Mouse (Mus musculus) heart, embryonic 15.5 days (tissue): Measurements from ENCODE around the gene Krt86. TPM values are rescaled to one million over a fixed set of nuclear protein-coding genes. Genes with fewer than 3 reads are reported as not detected.
A peak's percentile ranks its signal among the peaks of the same experiment; 100 is the strongest.

ENCODE experiments used
- ATAC-seq: fragments of 200-750 bp; cut with Nextera tagmentation; replicated peaks from 2 replicates; pipeline ENCODE4 v1.8.0; 2017; ENCODE audit warnings: low read depth, moderate TSS enrichment; ENCODE audit not compliant: insufficient number of reproducible peaks, insufficient read depth, low FRiP score
- H3K27ac ChIP-seq: fragments of 300-500 bp; sonication (generic); 2 replicates; pipeline ENCODE4 v1.5.1; 2015; ENCODE audit warnings: mild to moderate bottlenecking, inconsistent platforms
- H3K27me3 ChIP-seq: fragments of 300-500 bp; sonication (generic); 2 replicates; pipeline ENCODE4 v1.6.1; 2015; ENCODE audit warnings: inconsistent platforms
- H3K36me3 ChIP-seq: fragments of 300-500 bp; sonication (generic); 2 replicates; pipeline ENCODE4 v1.6.1; 2015; ENCODE audit warnings: mild to moderate bottlenecking, inconsistent platforms
- H3K4me1 ChIP-seq: fragments of 300-500 bp; sonication (generic); replicated peaks from 2 replicates; pipeline ENCODE4 v1.6.1; 2015; ENCODE audit warnings: inconsistent platforms
- H3K4me2 ChIP-seq: fragments of 300-500 bp; sonication (generic); 2 replicates; pipeline ENCODE4 v1.6.1; 2015; ENCODE audit warnings: inconsistent platforms, mild to moderate bottlenecking, moderate library complexity
- H3K4me3 ChIP-seq: fragments of 300-500 bp; sonication (generic); 2 replicates; pipeline ENCODE4 v1.5.1; 2015; ENCODE audit warnings: mild to moderate bottlenecking, inconsistent platforms
- H3K9ac ChIP-seq: fragments of 300-500 bp; sonication (generic); 2 replicates; pipeline ENCODE4 v1.6.1; 2015; ENCODE audit warnings: mild to moderate bottlenecking, inconsistent platforms
- H3K9me3 ChIP-seq: fragments of 300-500 bp; sonication (generic); replicated peaks from 2 replicates; pipeline ENCODE4 v1.6.1; 2016; ENCODE audit warnings: inconsistent platforms
- WGBS: fragments of 180-500 bp; shearing (Covaris S2); methylation state at CpG from one replicate; pipeline ENCODE4 v1.1.7; 2015; ENCODE audit warnings: mixed read lengths; 5-methylcytosine and 5-hydroxymethylcytosine counted together
- polyA plus RNA-seq: library from polyadenylated mRNA; unstranded; fragments of >200 nt; fragmentation: Nextera tagmentation; extraction: Ambion mirVana; gene quantifications from 2 replicates; pipeline ENCODE4 v1.2.1, GENCODE M21; 2015

The Krt86 gene
- polyA plus RNA-seq, 1 experiment from 2014 or later = not detected

GRCm38 (mm10) chr15:101458361-101458930, 14.8 kb upstream of the Krt86 start:
- 61% methylated on average over 16 of the region's 16 CpGs for WGBS
- no peak for ATAC-seq

GRCm38 (mm10) chr15:101459283-101459682, 14.0 kb upstream of the Krt86 start:
- H3K4me1 ChIP-seq = no peaks in the 10 kb centered on the region
- no peak overlapping the region for H3K4me2 ChIP-seq
- H3K27me3 ChIP-seq = peaks cover 6% of the 10 kb centered on the region; the same call in 1 of the 2 replicates
- H3K27ac ChIP-seq = no peak overlapping the region
- WGBS = 74% methylated on average over 14 of the region's 14 CpGs
- H3K9ac ChIP-seq = no peak overlapping the region
- ATAC-seq = no peak
- H3K36me3 ChIP-seq = no peaks in the 10 kb centered on the region
- no peaks in the 10 kb centered on the region for H3K9me3 ChIP-seq
- no peak overlapping the region for H3K4me3 ChIP-seq

More at GRCm38 (mm10) chr15:101458361-101458930, 14.8 kb upstream of the Krt86 start:
- H3K27me3 ChIP-seq = peaks cover 6% of the 10 kb centered on the region; the same call in 1 of the 2 replicates
- no peaks in the 10 kb centered on the region for H3K9me3 ChIP-seq
- no peaks in the 10 kb centered on the region for H3K36me3 ChIP-seq
- no peak overlapping the region for H3K4me2 ChIP-seq
- H3K4me3 ChIP-seq = no peak overlapping the region
- H3K4me1 ChIP-seq = no peaks in the 10 kb centered on the region
- no peak overlapping the region for H3K27ac ChIP-seq
- no peak overlapping the region for H3K9ac ChIP-seq

GRCm38 (mm10) chr15:101463651-101464050, 9.6 kb upstream of the Krt86 start, which contains the start of gene Krt81:
Krt81 (minus strand) TSS chr15:101463751.
- H3K9me3 ChIP-seq = no peaks in the 10 kb centered on the region
- 72% methylated on average over 13 of the region's 13 CpGs for WGBS

GRCm38 (mm10) chr15:101469093-101469492, 4.2 kb upstream of the Krt86 start:
- Histone ChIP-seq H3K27me3 (0 out of 2 replicates have a peak, but pooled peaks cover 5% of the 10 kb centered on the region), H3K4me2 (no peak overlapping the region), H3K27ac (no peak overlapping the region), H3K36me3 (no peaks in the 10 kb centered on the region), H3K9me3 (no peaks in the 10 kb centered on the region), H3K4me1 (no peaks in the 10 kb centered on the region), H3K4me3 (no peak overlapping the region), H3K9ac (no peak overlapping the region)
- 76% methylated on average over 4 of the region's 4 CpGs for WGBS
- no peak for ATAC-seq

More at GRCm38 (mm10) chr15:101463651-101464050, 9.6 kb upstream of the Krt86 start, which contains the start of gene Krt81:
- no peak within 1 kb of the TSS for H3K4me3 ChIP-seq
- no peak within 1 kb of the TSS for H3K4me2 ChIP-seq
- H3K36me3 ChIP-seq = no peaks in the 10 kb centered on the region
- peaks cover 11% of the 10 kb centered on the region; the same call in 1 of the 2 replicates for H3K27me3 ChIP-seq
- no peak within 1 kb of the TSS for H3K9ac ChIP-seq
- no peak for ATAC-seq
- no peak within 1 kb of the TSS for H3K27ac ChIP-seq
- H3K4me1 ChIP-seq = no peaks in the 10 kb centered on the region

GRCm38 (mm10) chr15:101479007-101479665, 5.9 kb downstream of the Krt86 start:
- 6% methylated on average over 31 of the region's 31 CpGs for WGBS
- Histone ChIP-seq H3K4me2 (peak overlapping the region; percentile 62), H3K9ac (no peak overlapping the region), H3K27ac (no peak overlapping the region), H3K4me3 (peak overlapping the region; percentile 34), H3K4me1 (peaks cover 9% of the 10 kb centered on the region), H3K36me3 (no peaks in the 10 kb centered on the region), H3K9me3 (no peaks in the 10 kb centered on the region), H3K27me3 (peaks cover 31% of the 10 kb centered on the region)
- no peak for ATAC-seq

DNA sequence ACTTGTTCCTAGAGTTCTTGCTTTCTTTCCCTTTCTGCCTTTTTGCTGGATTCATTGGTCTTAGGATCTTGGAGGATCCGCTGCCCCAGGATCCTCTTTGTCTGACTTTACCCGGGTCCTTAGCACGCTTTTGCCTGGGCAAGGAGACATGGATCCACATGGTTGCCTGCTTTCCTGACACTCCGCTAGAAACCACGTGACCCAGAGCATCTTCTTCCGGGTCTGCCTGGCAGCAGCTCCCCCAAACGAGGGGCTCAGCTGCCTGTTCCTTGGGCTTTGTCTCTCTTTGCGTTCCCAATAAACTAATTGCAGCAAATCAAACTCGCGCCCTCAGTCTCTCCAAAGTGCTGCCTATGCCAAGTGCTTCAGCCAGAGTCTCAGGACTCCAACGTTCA, 6.4 kb downstream of the Krt86 start:
- H3K27me3 ChIP-seq = peaks cover 31% of the 10 kb centered on the region
- no peak for ATAC-seq
- no peak overlapping the region for H3K9ac ChIP-seq

GRCm38 (mm10) chr15:101482056-101482455, 8.8 kb downstream of the Krt86 start:
- Histone ChIP-seq H3K4me3 (no peak overlapping the region), H3K27me3 (peaks cover 31% of the 10 kb centered on the region)
- ATAC-seq = no peak

More for the DNA sequence above, 6.4 kb downstream of the Krt86 start:
- H3K4me3 ChIP-seq = peak overlapping the region; percentile 34
- H3K36me3 ChIP-seq = no peaks in the 10 kb centered on the region
- H3K27ac ChIP-seq = no peak overlapping the region
- H3K4me2 ChIP-seq = peak overlapping the region; percentile 62
- H3K4me1 ChIP-seq = peaks cover 9% of the 10 kb centered on the region
- 34% methylated on average over 11 of the region's 11 CpGs for WGBS
- H3K9me3 ChIP-seq = no peaks in the 10 kb centered on the region

GRCm38 (mm10) chr15:101483646-101484045, 10.4 kb downstream of the Krt86 start:
- Histone ChIP-seq H3K9ac (no peak overlapping the region), H3K27me3 (peaks cover 20% of the 10 kb centered on the region), H3K4me1 (peaks cover 9% of the 10 kb centered on the region), H3K27ac (no peak overlapping the region), H3K4me3 (no peak overlapping the region), H3K36me3 (no peaks in the 10 kb centered on the region), H3K9me3 (no peaks in the 10 kb centered on the region), H3K4me2 (no peak overlapping the region)
- no peak for ATAC-seq
- 53% methylated on average over 1 of the region's 1 CpGs for WGBS

More at GRCm38 (mm10) chr15:101482056-101482455, 8.8 kb downstream of the Krt86 start:
- Histone ChIP-seq H3K4me2 (no peak overlapping the region), H3K4me1 (peaks cover 9% of the 10 kb centered on the region), H3K36me3 (no peaks in the 10 kb centered on the region), H3K9ac (no peak overlapping the region), H3K9me3 (no peaks in the 10 kb centered on the region), H3K27ac (no peak overlapping the region)
- WGBS = 31% methylated on average over 4 of the region's 4 CpGs

DNA sequence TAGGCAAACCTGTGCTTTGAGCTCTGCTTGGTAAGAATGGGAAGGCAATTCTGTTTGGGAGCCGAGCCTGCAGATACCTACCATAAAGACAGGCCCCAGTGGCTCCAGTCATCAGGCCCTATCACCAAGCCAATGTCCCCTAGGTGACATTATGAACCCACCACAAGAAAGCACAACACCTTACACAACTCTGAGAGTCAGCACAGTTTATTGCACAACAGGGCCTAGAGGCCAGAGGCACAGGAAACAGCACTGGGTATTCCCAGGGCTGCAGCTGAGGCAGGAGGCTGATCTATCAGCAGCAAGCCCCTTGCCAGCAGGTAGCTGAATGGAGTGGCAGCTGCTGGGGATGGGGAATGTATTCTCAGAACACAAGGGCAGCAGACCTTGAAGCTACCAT, 11.7 kb downstream of the Krt86 start:
- Histone ChIP-seq H3K4me2 (no peak overlapping the region), H3K27ac (no peak overlapping the region), H3K9ac (no peak overlapping the region), H3K36me3 (no peaks in the 10 kb centered on the region), H3K9me3 (no peaks in the 10 kb centered on the region), H3K4me3 (no peak overlapping the region), H3K27me3 (peaks cover 8% of the 10 kb centered on the region), H3K4me1 (no peaks in the 10 kb centered on the region)
- ATAC-seq = no peak
- 93% methylated on average over 1 of the region's 1 CpGs for WGBS

GRCm38 (mm10) chr15:101485911-101486635, 12.8 kb downstream of the Krt86 start:
- H3K4me1 ChIP-seq = no peaks in the 10 kb centered on the region
- H3K27me3 ChIP-seq = 0 out of 2 replicates have a peak, but pooled peaks cover 3% of the 10 kb centered on the region
- H3K9me3 ChIP-seq = no peaks in the 10 kb centered on the region
- H3K9ac ChIP-seq = no peak overlapping the region
- no peak overlapping the region for H3K4me2 ChIP-seq
- WGBS = 72% methylated on average over 11 of the region's 11 CpGs
- no peaks in the 10 kb centered on the region for H3K36me3 ChIP-seq
- H3K27ac ChIP-seq = no peak overlapping the region
- no peak overlapping the region for H3K4me3 ChIP-seq
- ATAC-seq = no peak

DNA sequence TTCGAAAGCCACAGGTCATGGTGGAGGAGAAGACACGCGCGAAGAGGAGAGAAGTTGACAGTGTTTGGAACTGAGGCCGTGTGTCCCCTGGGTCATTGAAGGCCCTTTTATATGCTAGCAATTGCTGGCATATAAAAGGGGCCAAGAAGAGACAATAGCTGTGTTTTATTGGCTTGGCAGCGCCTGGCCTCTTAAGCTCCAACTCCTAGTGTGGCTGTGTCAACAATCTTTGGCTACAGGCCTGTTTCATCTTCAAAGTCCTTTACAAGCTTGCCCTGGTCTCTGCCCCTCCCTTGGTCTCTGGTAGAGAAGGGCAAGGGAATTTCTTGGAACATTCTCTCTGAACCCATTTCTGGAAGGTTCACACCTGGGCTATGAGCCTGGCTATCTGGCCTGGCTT, 18.2 kb downstream of the Krt86 start, which contains the start of gene Krt83:
Gene Krt83 (minus strand): TSS at position 82 of the 400 bp plus-strand sequence.
- Histone ChIP-seq H3K9ac (no peak within 1 kb of the TSS), H3K4me2 (no peak within 1 kb of the TSS), H3K36me3 (no peaks in the 10 kb centered on the region), H3K27me3 (0 out of 2 replicates have a peak, but pooled peaks cover 3% of the 10 kb centered on the region), H3K4me3 (no peak within 1 kb of the TSS), H3K9me3 (no peaks in the 10 kb centered on the region), H3K27ac (no peak within 1 kb of the TSS), H3K4me1 (peaks cover 7% of the 10 kb centered on the region)
- WGBS = 77% methylated on average over 6 of the region's 6 CpGs
- no peak for ATAC-seq
